Mouse (Mus musculus): Measurements from ENCODE around the gene Arpc4. TPM values are rescaled to one million over a fixed set of nuclear protein-coding genes. Genes with fewer than 3 reads are reported as not detected.
A peak's percentile ranks its signal among the peaks of the same experiment; 100 is the strongest.

Arpc4 gene
- total RNA-seq, 2 experiments from 2014 or later: 78.0 to 99.5 TPM

DNA sequence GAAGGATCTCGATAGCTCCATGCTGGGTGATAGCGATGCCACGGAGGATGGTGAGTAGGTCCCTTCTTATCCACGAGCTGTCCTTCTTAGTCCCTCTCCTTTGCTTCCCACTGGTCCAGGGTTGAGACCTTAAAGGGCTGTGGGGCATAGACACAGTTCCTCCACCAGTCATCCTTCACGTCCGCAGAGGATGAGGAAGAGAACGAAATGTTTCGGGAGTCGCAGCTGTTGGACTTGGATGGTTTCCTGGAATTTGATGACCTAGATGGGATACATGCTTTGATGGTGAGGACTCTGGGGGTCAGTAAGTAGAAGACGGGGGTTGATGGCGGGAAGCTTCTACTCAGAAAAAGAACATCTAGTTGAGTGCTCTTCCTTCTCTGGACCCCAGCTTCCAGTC lies 16.9 kb downstream of the Arpc4 start:
- intact Hi-C loops (cut with DNase I): no loop called here
- DNase-seq: no peak

DNA sequence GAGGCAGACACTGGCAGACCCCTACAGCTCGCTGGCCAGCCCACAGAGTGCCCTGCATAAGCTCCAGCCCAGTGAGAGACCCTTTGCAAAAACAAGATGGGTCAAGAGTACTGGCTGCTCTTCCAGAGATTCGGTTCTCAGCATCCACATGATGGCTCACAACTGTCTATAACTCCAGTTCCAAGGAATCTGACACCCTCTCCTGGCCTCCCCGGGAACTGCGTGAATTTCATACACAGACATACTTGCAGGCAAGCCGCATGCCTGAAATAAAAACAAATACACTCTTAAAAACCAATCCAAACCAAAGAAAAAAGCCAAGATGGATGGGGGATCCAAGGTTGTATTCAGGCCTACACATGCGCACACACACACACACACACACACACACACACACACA lies 17.6 kb downstream of the Arpc4 start:
- DNase-seq: no peak
- intact Hi-C loops (cut with DNase I): no loop called here

DNA sequence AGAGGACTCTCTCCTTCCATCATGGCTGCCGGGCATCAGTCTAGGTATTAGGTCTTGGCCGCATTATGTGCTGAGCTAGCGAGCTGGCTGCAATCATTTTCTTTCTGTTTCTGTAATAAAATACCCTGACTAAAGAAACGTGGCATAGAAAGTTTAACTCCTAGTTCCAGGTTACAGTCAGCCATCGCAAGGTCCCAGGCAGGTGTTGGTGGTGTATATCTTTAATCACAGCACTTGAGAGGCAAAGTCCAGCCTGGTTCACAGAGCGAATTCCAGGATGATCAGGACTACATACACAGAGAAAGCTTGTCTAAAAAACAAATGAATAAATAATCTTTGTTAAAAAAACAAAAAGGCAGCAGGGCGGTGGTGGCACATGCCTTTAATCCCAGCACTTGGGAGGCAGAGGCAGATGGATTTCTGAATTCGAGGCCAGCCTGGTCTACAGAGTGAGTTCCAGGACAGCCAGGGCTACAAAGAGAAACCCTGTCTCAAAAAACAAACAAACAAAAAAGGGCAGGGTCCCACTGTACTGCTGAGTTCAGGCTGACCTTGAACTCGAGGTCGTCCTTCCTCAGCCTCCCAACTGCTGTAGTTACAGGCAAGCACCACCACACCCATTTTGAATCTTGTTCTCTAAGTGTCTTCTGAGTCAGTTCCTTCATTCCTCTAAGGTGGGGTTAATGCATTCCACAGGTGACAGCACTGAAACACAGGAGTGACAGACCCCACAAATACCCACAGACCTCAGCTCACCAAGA lies 18.5 kb downstream of the Arpc4 start:
- no peak for DNase-seq
- intact Hi-C loops (cut with DNase I): no loop called here

DNA sequence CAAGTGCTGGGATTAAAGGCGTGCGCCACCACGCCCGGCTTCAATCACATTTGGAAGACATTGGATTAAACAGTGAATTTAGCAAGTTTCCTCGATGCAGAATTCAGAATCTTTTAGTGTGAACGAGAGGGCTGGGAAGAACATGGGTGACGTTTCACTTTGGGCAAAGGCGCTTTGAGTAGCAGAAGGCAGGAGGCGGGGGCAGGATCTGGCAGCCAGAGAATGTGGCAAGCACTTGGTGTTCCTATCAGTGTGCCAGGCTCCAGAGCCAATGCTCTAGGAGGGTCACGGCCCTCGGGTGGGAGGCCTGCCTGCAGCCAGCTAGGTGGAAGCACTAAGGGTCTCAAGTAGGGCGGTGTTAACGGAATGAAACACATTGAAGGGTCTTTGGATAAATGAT lies 24.2 kb downstream of the Arpc4 start:
- intact Hi-C loops (cut with DNase I): no loop called here
- DNase-seq: no peak

DNA sequence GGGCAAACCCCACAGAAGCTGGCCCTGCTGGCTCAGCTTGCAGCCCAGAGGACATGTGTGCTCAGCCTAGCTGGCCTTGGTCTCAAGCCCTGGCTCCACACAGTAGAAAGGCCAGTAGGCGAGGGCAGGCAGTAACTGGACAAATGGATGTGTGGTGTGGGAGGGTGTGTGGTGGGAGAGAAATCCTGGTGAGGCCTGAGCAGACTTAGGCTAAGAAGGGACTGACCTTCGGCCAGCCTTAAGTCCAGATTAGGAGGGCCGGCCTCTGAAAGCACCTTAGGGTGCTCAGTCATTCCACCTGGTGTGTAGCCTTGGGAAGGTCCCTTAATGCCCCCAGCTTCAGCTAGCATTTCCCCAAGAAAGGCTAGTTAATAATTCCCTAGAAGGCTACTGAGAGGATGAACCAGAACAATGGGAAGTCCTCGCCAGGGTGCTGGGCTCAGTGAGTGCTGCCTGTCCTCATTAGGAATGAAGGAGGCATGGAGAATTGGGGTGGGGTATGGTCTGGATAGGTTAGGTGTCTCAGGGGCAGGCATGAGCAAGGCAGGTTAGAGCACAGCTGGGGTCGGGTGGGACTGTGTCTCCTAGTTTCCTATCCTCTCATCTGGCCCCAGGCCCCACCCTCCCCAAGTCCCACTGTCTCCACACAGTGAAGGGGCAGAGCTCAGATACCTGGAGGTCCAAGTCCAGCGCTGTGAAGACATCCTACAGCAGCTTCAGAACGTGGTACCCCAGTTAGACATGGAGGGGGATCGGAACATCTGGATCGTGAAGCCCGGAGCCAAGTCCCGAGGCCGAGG lies 26.9 kb downstream of the Arpc4 start:
- intact Hi-C loops (cut with DNase I): no loop called here
- no peak for DNase-seq

DNA sequence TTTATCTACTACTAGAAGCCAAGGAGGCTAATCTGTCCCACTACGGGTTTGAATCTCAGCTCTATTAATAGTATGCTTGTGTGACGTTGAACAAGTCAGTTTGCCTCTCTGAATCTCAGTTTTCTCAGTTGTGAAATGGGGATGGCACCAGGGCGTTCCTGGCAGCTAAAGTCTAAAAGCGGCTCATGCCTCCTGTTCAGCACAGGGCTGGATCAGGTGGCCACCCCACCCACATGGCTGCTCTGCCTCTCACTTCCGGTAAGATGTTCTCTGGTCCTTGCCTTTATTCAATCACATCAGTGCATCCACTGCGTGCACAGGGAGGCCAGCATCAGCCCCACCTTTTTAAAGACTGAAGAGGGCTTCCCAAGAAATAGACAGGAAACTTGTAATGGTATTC lies 27.6 kb downstream of the Arpc4 start:
- DNase-seq: no peak
- intact Hi-C loops (cut with DNase I): no loop called here

DNA sequence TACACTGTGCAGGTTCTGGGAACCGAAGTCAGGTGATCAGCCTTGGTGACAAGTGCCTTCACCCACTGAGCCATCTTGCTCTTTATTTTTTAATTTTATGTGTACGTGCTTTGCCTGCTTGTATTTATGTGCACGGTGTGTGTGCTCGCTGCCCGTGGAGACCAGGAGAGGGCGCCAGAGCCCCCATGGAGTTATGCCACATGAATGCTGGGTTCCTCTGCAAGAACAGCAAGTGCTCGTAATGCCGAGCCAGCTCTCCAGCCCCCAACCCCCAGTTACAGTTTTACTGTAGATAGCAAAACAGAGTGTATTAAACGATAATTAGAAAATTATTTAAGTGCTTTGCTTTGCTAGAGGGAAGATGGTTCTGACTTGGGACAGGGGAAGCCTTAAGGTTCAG lies 28.8 kb downstream of the Arpc4 start:
- intact Hi-C loops (cut with DNase I): no loop called here
- no peak for DNase-seq

DNA sequence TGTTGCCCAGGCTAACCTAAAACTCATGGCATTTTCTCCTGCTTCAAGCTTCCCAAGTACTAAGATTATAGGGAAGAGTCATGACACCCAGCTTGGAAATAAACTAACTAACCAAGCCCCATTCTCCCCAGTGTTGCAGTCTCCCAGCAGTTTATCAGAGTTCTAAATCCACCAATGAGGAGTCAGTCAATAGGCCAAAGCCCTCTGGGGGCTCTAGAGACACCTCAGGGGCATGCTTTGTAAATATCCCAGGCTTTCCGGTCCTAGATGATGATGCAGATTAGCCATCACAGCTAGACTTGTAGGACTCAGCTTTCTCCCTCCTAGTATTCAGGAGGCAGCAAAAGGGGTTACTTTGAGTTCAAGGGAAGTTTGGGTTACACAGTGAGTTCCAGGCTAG lies 32.1 kb downstream of the Arpc4 start:
- intact Hi-C loops (cut with DNase I): no loop called here
- no peak for DNase-seq

DNA sequence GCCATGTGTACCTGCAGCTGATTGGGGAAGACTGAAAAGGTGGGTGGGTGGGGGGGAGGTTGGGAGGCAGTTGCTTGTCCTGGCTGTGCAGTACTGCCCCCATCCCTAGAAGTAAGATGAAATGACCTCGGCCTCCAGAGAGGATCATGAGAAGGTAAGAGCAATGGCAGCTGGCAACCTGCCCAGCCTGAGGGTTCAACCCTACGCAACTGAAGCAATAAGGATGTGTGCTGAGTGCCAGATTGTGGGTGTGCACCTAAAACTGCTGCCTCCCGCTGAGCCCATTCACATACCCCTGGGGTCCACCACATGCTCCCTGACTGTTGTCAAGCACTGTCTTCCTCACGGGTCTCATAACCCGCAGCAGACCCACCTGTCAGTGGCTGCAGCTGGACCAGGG lies 38.5 kb downstream of the Arpc4 start:
- no peak for DNase-seq

DNA sequence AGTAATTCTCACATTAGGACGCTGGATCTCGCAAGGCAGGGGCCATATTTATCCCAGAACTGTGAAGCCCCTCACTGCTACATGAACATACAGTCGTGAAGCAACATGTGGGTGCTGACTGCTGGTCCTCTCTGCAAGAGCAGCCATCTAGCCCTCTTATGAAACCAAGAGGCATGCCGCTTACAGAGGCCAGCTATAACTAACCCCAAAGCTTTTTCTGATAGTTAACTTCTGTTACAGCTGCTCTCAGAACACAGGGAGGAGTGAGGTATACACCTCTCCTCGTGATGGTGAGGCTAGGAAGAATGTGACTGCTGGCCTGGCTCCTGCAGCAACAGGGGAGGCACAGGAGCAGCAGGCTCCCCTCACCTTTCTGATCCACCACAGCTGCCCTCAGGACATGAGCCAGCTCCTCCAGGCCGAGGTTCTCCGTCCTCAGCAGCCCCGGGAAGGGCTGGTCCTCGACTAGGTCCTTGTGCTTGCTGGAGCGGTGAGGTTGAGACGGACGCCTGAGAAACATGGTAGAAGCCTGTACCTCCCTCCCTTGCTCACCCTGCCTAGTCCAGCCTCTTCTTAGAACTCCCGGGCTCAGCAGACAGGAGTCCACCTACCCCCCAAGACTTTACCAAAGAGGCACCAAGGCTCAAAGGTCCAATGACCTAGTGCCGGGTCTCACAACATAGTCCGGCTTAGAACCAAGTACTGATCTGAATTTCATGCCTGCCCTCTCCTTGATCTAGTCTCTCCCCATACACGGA lies 40.7 kb downstream of the Arpc4 start:
- peak in 1 of 2 experiments; percentile 13 for DNase-seq
- intact Hi-C loops (cut with DNase I): no loop called here

More for the DNA sequence above, 38.5 kb downstream of the Arpc4 start:
- intact Hi-C loops (cut with DNase I): no loop called here

DNA sequence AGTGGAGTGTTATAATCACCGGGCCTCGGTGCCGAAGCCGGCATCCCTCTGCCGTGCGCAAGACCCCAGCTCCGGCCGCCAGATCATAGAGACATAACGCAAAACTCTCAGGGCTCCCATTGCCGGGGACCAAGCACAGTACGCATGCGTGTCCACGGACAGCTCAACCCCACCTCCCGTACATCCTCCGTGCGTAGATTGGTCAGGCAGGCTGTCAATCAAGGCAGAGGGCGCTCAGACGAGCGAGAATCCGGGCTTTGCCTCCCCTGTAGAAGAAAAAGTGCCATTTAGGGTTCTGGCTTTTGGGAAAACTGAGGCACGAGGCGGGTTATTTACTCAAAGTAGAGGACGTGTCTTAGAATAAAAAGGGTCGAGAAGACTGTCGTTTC lies 41.3 kb downstream of the Arpc4 start, which contains the start of gene Rpusd3:
Gene Rpusd3 (minus strand): TSS at position 142 of the 389 bp plus-strand sequence.
- intact Hi-C loops (cut with DNase I): no loop called here
- peak; percentile 100 for DNase-seq

DNA sequence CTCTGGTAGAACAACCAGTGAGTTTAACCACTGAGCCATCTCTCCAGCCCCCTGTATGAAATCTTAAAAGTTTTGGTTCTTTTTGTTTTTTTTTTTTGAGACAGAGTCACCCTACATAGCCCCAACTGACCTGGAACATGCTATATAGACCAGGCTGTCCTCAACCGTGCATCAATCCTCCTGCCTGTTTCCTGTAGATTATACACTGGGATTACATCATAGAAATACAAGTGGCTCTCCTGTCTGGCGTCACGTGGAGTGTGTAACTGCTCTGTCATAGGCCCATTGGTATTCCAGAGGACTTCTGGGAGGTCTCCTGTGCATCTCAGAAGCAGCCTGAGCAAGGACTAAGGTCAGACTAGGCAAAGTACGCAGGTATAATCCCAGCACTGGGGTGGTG lies 45.1 kb downstream of the Arpc4 start:
- no peak for DNase-seq
- intact Hi-C loops (cut with DNase I): no loop called here

DNA sequence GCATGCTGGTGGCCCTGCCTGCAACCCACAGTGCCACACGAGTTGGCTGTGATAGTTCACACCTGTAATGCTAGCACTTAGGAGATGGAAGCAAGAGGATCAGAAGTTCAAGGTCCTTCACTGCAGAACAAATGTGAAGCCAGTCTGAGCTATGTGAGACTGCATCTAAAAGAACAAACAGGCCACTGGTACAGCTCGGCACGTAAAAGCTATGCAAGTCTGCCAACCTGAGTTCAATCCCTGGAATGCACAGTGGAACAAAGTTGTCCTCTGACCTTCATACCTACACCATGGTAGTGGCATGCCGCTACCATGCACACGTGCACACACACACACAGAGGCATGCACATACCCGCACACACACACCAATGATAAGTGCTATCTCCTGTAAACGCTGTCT lies 46.3 kb downstream of the Arpc4 start:
- intact Hi-C loops (cut with DNase I): no loop called here
- no peak for DNase-seq

DNA sequence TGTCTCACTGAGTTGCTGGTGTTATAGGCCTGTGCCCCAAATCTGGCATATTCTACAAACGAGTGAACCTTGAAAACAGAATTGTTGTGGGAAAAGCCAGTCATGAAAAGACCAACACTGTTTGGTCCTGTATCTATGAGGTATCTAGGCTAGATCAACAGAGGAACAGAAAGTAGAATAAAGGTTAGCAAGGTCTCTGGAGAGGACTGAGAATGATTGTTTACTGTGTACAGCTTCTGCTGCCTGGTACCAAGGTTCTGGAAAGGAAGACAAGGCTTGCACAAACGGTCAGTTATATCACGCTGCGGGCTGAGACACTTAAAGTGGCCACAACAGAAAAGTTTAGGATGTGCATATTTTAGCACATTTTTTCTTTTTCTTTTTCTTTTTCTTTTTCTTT lies 48.8 kb downstream of the Arpc4 start:
- DNase-seq: no peak
- intact Hi-C loops (cut with DNase I): no loop called here

DNA sequence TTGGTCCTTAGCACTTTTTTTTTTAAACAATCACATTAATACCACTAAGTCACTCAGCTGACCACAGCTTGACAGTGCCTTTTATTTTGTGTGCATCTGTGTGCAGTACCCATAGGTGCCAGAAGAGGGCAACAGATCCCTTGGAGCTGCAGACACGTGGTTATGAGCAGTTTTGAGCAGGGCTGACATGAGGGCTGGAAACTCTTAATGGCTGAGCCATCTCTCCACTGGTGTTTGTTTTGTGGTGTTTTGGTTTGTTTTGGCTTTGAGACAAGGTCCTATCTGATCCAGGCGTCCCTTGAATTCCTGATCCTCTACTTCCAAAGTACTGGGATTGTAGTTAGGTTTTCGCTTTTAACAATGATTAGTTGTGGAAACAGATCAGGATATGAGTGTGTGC lies 49.5 kb downstream of the Arpc4 start:
- DNase-seq: peak in 1 of 2 experiments; percentile 56
- intact Hi-C loops (cut with DNase I): no loop called here

DNA sequence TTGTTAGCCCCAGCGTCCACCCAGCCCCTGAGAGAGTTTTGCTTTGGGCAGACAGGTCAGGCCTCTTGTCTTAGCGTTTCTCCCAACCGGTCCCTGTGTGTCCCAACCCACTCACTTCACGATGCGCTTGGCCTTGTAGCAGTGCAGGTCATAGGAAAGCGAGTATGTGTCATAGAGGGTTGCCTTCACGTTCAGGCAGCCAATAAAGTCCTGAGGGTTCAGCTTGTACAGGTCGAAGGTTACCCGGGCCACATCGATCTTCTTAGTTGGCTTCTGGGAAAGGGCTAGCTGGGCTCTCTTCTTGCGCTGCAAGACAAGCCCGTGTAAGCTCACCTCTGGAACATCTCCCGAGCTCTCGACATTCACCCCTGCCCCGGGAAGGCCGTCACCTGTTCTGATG lies 50.1 kb downstream of the Arpc4 start:
- intact Hi-C loops (cut with DNase I): no loop called here
- DNase-seq: no peak

DNA sequence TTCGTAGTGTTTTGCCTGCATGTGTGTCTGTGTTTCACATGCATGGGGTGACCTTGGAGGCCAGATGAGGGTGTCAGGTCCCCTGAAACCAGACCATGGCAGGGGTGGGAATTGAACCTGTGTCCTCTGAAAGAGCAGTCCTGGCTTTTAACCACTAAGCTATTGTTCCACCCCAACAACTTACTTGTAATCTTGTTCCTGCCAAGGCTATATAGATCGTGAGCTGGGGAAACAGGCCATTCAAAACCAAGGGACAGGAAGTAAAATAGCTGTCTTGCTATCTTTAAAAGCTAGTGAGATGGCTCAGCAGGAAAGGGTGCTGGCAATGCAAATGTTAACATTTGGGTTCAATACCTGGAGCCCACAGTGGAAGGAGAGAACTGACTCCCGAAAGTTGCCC lies 52.0 kb downstream of the Arpc4 start:
- DNase-seq: no peak
- intact Hi-C loops (cut with DNase I): no loop called here

DNA sequence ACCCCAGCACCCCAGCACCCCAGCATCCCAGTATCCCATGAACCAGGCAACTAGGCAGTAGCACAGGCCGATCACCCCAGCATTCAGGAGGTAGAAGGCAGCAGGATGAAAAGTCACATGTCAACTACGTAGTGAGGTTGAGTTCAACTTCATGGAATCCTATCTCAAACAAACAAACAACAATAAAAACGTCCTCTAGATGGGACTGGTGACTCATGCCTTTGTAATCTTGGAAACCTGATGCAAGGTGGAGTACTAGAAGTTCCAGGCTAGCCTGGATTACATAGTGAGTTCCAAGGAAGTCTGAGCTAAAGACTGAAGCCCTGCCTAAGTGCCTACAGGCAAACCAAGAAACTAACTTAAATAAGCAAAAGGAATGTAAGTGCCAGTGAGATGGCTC lies 52.9 kb downstream of the Arpc4 start:
- intact Hi-C loops (cut with DNase I): no loop called here
- DNase-seq: no peak

DNA sequence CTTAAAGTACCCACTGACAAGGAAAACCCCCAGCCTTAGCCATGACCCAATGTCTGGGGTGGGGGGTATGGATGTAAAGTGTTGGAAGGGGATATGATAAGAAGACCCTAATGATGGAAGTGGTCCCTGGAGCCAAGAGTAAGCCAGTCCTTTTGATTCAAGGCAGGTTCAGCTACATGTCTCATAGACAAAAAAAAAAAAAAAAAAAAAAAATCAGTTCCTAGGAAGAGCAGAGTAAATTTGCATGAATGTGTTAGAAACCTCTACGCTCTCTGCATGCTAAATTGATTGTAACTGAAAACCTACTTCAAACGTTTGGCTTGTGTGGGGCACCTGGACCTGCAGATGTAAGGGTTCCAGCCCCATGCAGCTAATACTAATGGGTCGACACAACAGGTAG lies 53.9 kb downstream of the Arpc4 start:
- intact Hi-C loops (cut with DNase I): no loop called here
- DNase-seq: no peak

DNA sequence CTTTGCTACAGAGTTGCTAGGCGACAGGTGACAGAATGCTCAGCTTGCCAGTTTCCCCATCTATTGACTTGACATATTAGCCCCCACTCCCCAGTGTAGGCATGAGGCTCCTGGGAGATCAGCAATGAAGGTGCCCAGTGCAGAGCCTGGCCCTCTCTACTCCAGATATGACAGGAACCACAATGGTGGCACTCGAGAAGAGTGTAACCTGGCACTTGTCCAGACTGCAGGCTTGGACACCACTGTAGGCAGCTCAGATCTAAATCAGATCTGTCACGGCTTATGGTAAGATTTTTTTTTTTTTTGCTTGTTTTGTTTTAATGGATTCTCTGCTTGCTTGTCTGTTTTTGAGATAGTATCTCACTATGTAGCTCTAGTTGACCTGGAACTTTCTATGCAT lies 55.7 kb downstream of the Arpc4 start:
- no peak for DNase-seq
- intact Hi-C loops (cut with DNase I): no loop called here

DNA sequence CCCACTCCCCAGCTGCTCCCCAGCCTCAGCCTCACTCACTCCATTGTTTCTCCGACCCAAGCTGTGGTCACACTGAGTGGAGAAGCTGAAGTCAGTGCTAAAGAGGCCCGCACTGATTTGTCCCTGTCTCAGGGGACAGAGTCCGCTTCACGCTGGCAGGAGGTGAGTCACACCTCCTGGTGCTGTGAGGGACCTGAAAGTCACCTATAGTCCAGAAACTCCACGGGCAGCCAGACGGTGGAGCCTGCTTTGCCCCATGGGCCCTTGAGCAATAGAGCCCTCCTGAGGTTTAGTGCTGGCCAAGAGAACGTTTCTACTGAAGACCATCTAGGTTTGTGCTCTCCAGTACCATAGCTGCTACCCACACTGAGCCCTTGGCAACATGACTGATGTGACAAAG lies 56.8 kb downstream of the Arpc4 start:
- no peak for DNase-seq
- intact Hi-C loops (cut with DNase I): no loop called here

Measured in heart, postnatal 14 days (tissue).